Mouse (Mus musculus) forelimb bud, embryonic 11.5 days (tissue): Measurements from ENCODE around the gene Serinc1.

Experiments used
- DNase-seq: peaks from one replicate; pipeline ENCODE4 v3.0.0-alpha.2; 2012; ENCODE audit warnings: low read depth, low spot score

The Serinc1 gene

DNA sequence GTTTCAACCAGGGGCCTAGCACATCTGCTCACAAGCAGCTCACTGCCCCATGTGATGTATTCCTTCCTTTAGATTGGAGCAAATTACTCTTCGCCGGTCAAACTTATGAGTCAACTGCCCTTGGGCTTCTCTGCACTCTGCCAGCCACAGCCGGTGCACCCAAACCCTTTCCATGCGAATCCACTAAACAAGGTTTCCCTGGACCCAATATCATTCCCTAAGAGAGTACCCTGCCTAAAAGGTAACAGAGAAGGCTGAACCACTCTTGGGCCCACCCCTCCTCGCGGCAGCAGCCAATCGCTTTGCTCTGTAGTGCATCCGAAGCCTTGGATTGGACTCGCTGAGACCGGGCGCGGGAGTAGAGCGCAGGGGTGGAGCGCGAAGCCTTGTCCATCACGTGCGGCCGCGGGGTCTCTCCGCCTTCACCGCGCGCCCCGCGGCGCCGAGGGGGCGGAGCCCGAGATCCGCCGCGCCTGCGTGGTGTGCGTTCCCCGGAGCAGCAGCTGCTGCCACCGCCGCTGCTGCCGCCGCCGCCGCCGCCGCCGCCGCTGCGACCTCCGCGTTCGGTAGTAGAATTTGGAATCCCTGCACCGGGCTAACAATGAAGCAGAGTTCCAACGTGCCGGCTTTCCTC lies 46.3 kb downstream of the Serinc1 start, which contains the start of gene Hsf2:
Hsf2 (plus strand) TSS at position 478 of the 634 bp plus-strand sequence.
- peak; percentile 96 for DNase-seq

DNA sequence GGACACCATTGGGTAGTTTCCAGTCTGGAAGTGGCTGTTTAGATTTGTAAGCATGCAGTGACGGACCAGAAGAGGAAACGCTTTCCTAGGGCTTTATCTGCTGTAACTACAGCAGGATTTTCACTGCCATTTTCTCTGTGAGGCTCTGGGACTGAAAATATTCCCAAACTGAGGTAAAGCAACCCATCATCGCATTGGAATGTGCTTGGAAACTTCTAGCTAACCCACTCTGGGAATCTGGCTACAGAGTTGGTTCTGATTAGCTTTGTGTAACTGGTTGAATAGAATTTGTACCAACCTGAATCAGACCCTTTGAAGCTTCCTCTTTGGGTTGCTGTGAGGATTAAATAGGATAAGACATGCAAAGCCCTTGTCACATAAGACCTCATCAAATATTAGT lies 47.6 kb downstream of the Serinc1 start:
- no peak for DNase-seq

DNA sequence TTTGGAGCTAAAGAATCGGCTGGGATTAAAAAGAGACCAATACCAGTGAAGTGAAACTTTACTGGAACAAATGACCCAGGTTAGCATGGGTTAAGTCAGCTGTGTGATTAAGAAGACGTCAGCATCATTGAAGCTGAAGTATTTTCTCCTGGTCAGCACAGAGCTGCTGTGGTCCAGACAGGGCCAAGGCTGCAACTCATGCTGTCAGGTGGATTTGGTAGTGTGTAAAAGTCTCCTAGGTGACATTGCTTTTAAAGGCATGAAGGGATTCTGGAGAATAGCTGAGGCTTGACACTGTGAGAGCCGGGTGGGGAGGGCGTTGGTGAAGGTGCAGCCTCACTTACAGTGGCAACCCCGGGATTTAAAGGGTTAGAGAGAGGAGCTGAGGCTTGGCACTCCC lies 50.6 kb downstream of the Serinc1 start:
- DNase-seq = no peak

DNA sequence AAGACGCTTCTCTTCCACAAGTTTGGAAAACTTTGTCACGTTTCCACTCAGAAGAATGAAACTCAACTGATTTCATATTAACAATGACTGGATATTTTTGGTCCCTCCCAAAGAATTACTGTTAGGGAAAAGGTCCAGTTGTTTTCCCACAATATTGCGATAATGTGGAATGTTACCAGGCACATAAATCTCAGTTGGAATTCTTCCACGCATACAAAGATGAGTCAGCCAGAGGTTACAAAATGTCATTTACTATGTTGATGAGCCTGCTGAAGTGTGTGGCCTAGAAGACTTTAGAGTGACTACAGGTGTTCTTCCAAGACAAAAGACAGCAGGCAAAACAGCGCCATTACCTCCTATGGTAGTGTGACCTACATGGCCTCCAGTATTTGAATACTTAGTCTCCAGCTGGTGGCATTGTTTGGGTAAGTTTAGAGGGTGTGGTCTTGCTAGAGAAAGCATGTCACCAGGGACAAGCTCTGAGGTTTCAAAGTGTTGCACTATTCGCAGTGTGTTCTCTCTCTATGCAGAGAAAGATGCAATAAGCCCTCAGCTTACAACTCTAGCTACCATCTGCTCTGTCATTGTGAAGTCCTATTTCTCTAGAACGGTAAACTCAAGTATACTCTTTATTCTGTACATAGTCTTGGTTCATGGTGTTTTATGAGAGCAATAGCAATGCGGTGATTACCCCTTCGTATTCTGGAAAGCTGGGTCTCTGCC lies 55.0 kb downstream of the Serinc1 start:
- no peak for DNase-seq
